Mouse (Mus musculus) bone marrow macrophage, adult 2 months (primary cell): ENCODE measurements at regions not wholly inside any gene's neighbourhood (a gene's known extent, or its start where the extent isn't known, plus 50 kb on each side); places are given as distances from the start of the nearest gene placed in this dataset.

ENCODE experiments used
- CTCF ChIP-seq: IDR thresholded peaks from 2 replicates; pipeline ENCODE4 v1.5.1; 2012; ENCODE audit warnings: low read depth, mild to moderate bottlenecking, low read length, moderate library complexity
- POLR2A ChIP-seq: IDR thresholded peaks from 2 replicates; pipeline ENCODE4 v1.6.1; 2012; ENCODE audit warnings: mild to moderate bottlenecking, low read depth, low read length, borderline replicate concordance

DNA sequence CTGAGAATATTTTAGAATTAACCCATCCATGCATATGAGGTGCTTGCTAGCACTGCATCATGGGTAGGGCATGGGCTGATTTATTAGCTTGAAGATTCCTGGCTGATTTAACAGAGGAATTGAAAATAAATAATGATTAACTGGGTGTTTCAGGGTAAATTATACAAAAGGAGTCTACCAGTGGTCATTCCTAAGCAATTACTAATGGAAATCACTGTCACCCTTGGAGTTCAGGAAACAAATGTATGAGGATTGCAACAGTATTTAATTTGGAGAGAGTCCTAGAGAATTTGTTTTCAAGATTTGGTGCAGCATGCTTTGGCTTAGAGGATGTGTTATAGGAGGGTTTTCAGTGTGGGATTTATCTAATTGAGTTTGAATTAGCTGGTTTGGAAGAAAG, 103.0 kb upstream of the Flrt2 start:
- no peak for TF ChIP-seq POLR2A
- TF ChIP-seq CTCF: no peak
